In the genomic region with DNA sequence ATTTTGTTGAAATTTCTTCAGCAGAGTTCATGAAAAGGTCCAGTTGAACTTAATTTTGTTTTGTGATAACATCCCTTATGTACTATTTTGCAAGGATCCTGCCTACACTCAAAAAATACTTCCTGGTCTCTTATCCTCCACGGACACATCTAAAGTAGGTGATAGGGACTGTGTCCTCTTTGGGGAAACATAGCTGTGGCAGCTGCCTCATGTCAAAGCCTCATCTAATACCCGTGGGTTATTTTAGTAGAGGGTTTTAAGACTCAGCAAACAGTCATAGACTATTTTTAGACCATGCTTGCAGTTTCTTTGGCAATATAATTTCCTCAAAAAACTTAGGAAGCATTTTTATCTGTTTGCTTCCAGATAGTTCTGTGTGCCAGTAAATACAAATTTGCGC, we compare ENCODE assay signal across 11 mouse cellular contexts.
A peak's percentile ranks its signal among the peaks of the same experiment; 100 is the strongest.
DNase-seq lines count a peak whose midpoint lies in the region; ATAC-seq and TF ChIP-seq lines count a peak whose summit lies in the region.
"Had no signal": no experiment of that assay in that cellular context is flagged by ENCODE, and none has a peak within 500 bp of the region (broad histone marks: within the 10 kb centered on the region; RNA-seq: fewer than 3 reads in every experiment).

No protein-coding gene starts in this region.

- no peaks in the 10 kb centered on the region for H3K27me3 ChIP-seq in lung, embryonic 15.5 days
- H3K27me3 ChIP-seq in lung, postnatal 0 days (replicated peaks; ENCODE audit: insufficient read depth, low read length) = no peaks in the 10 kb centered on the region

- peak; percentile 39; the same call in 1 of the 2 replicates for ATAC-seq in lung, embryonic 15.5 days (ENCODE audit: borderline replicate concordance, extremely low read depth, low FRiP score, low TSS enrichment)
- ATAC-seq in lung, postnatal 0 days = peak; percentile 73
- ATAC-seq: CD4-positive, CD25-positive, alpha-beta regulatory T cell, adult 4 months; inflammation-experienced regulatory T-cells, adult 6 months had no signal

- no peaks in the 10 kb centered on the region for H3K9me3 ChIP-seq in lung, embryonic 15.5 days
- H3K9me3 ChIP-seq in lung, postnatal 0 days (ENCODE audit: low read length) = no peaks in the 10 kb centered on the region

- 35% methylated on average over 3 of the region's 3 CpGs for WGBS in lung, embryonic 15.5 days
- 38% methylated on average over 3 of the region's 3 CpGs for WGBS in lung, postnatal 0 days

- no peaks in the 10 kb centered on the region for H3K4me1 ChIP-seq in lung, embryonic 15.5 days
- no peaks in the 10 kb centered on the region for H3K4me1 ChIP-seq in lung, postnatal 0 days (ENCODE audit: insufficient read depth, low read depth, low read length)

- H3K36me3 ChIP-seq in lung, embryonic 15.5 days = no peaks in the 10 kb centered on the region
- no peaks in the 10 kb centered on the region for H3K36me3 ChIP-seq in lung, postnatal 0 days (ENCODE audit: insufficient read depth, low read length)

- no peak overlapping the region for H3K4me2 ChIP-seq in lung, embryonic 15.5 days
- H3K4me2 ChIP-seq in lung, postnatal 0 days (replicated peaks; ENCODE audit: low read depth, low read length) = no peak overlapping the region

- H3K27ac ChIP-seq in lung, embryonic 15.5 days = no peak overlapping the region
- no peak overlapping the region for H3K27ac ChIP-seq in lung, postnatal 0 days (ENCODE audit: low read length)

- no peak for TF ChIP-seq EP300 in lung, postnatal 0 days (IDR thresholded peaks at IDR 0.05)

- intact Hi-C loops in heart, postnatal 25 days (cut with DNase I) = no loop called here

- no peak overlapping the region for H3K4me3 ChIP-seq in lung, embryonic 15.5 days
- H3K4me3 ChIP-seq in lung, postnatal 0 days (ENCODE audit: low read depth, low read length) = no peak overlapping the region

- H3K9ac ChIP-seq in lung, embryonic 15.5 days = no peak overlapping the region
- H3K9ac ChIP-seq in lung, postnatal 0 days (replicated peaks; ENCODE audit: low read depth) = no peak overlapping the region

- TF ChIP-seq CTCF in lung, postnatal 0 days (IDR thresholded peaks at IDR 0.05) = no peak

- peak; percentile 7 to 33 for DNase-seq in heart, adult 18-20 months
- no peak for DNase-seq in heart, postnatal 25 days (ENCODE audit: low spot score)
- no peak for DNase-seq in lung, adult 18-20 months
- DNase-seq in lung, postnatal 0 days (ENCODE audit: low spot score) = peak; percentile 69
- DNase-seq in urinary bladder, adult 18-20 months (ENCODE audit: low spot score in 2 of 2) = no peak
- DNase-seq in layer of hippocampus, adult 18-20 months (ENCODE audit: low spot score in 2 of 2) = no peak
- DNase-seq: cerebellum, adult 2 months; liver had no signal

Comparison
In these comparisons a context has a peak if more than half of its experiments do, and no peak if none do; other contexts are left out.
1. DNase-seq: peak in heart, adult 18-20 months (2 of 2) and lung, postnatal 0 days (single experiment); none in heart, postnatal 25 days (single experiment), lung, adult 18-20 months (0 of 2), urinary bladder, adult 18-20 months (0 of 2) and layer of hippocampus, adult 18-20 months (0 of 2).